ENCODE assay signal across 8 mouse cellular contexts in the genomic region with DNA sequence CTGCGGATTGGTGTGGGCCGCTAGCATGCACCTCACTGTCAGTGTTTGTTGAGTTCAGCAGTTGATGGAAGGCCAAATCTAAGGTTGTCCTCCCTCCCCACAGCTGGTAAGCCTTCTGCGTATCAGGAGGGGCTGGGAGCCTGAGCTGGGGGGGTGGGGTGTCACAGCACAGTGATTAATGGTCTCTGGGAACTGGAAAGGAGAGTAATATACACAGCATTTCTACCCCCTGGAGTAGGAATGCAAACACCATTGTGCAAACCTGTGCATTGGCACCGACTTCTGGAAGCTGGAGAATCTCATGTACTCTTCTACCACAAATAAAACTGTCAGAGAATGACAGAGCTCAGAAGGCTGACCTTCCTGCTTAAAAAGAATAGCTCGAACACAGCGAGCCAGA. TPM values are rescaled to one million over a fixed set of nuclear protein-coding genes. Genes with fewer than 3 reads are reported as not detected.
DNase-seq lines count a peak whose midpoint lies in the region; ATAC-seq and TF ChIP-seq lines count a peak whose summit lies in the region.

No protein-coding gene starts in this region.

- peak overlapping the region; percentile 17 for H3K4me2 ChIP-seq in heart, embryonic 16.5 days (ENCODE audit: low read depth, low read length)

- no peak for TF ChIP-seq POLR2A in cerebellum, adult 2 months (IDR thresholded peaks at IDR 0.05; ENCODE audit: borderline replicate concordance, insufficient read depth, low read length)

- H3K36me3 ChIP-seq in heart, embryonic 16.5 days (ENCODE audit: control insufficient read depth, insufficient read depth): peaks cover 12% of the 10 kb centered on the region

- no peak overlapping the region for H3K4me3 ChIP-seq in heart, embryonic 16.5 days (ENCODE audit: low read length)
- H3K4me3 ChIP-seq in cerebellum, adult 2 months (replicated peaks; ENCODE audit: insufficient read depth, low read depth, low read length): no peak overlapping the region

- H3K27ac ChIP-seq in heart, embryonic 16.5 days (ENCODE audit: low read length): peak overlapping the region; percentile 86
- H3K27ac ChIP-seq in cerebellum, adult 2 months (ENCODE audit: insufficient read depth, low read length): no peak overlapping the region

- H3K9ac ChIP-seq in heart, embryonic 16.5 days (ENCODE audit: low read length): peak overlapping the region; percentile 26; the same call in 1 of the 2 replicates

- peaks cover 33% of the 10 kb centered on the region for H3K4me1 ChIP-seq in heart, embryonic 16.5 days (ENCODE audit: control insufficient read depth, insufficient read depth, low read length)
- peaks cover 14% of the 10 kb centered on the region for H3K4me1 ChIP-seq in cerebellum, adult 2 months (ENCODE audit: control insufficient read depth, insufficient read depth, low read length)

- ATAC-seq in heart, embryonic 16.5 days (replicated peaks; ENCODE audit: extremely low read depth, insufficient read depth, low FRiP score): peak; percentile 73

- 26% methylated on average over 6 of the region's 6 CpGs for WGBS in heart, embryonic 16.5 days
- 52% methylated on average over 6 of the region's 6 CpGs for WGBS in cerebellum, adult 2 months

- intact Hi-C loops in left cerebral cortex, postnatal 10 days (cut with DNase I): no loop called here

- no peaks in the 10 kb centered on the region for H3K27me3 ChIP-seq in heart, embryonic 16.5 days (ENCODE audit: control insufficient read depth, insufficient read depth, low read length)
- no peaks in the 10 kb centered on the region for H3K27me3 ChIP-seq in cerebellum, adult 2 months (ENCODE audit: control insufficient read depth, insufficient read depth, low read length)

- H3K9me3 ChIP-seq in heart, embryonic 16.5 days (replicated peaks; ENCODE audit: control insufficient read depth, low read length): no peaks in the 10 kb centered on the region

- DNase-seq in heart, adult 11 months: peak; percentile 94
- no peak for DNase-seq in heart, adult 8-10 months (ENCODE audit: low spot score)
- DNase-seq in kidney, postnatal 14 days: peak; percentile 57
- DNase-seq in skeletal muscle tissue, adult 2 months (ENCODE audit: low read depth, low spot score): peak; percentile 55
- no peak for DNase-seq in left cerebral cortex, postnatal 10 days (ENCODE audit: extremely low spot score in 1 of 2, low spot score in 2 of 2)
- DNase-seq in left cerebral cortex, adult 8-10 months (ENCODE audit: low spot score in 2 of 2): no peak
- no peak for DNase-seq in cerebellum, adult 2 months

- no peak for TF ChIP-seq CTCF in cerebellum, adult 2 months (IDR thresholded peaks at IDR 0.05; ENCODE audit: borderline replicate concordance, insufficient read depth, low read depth, low read length)

RNA-seq across cellular contexts. Expression of a gene that starts 50.2 kb away (rescaled TPM):
- total RNA-seq in heart, adult 8-10 months (2022): 10 to 100 TPM; 39.8 to 44.8 (median 43.5) TPM
- 15.7 and 16.1 TPM in 2 replicates for polyA plus RNA-seq in heart, embryonic 16.5 days (2015; fragmentation: Nextera tagmentation; extraction: Ambion mirVana)
- 10 to 100 TPM; 41.5 to 44.7 TPM for total RNA-seq in left cerebral cortex, postnatal 10 days (2021)
- 10 to 100 TPM; 62.5 to 68.6 (median 66.8) TPM for total RNA-seq in left cerebral cortex, adult 8-10 months (2022)
- 41.5 and 43.3 TPM in 2 replicates for polyA plus RNA-seq in cerebellum, adult 2 months (2012; rRNA removed)

Comparison
In these comparisons a context has a peak if more than half of its experiments do, and no peak if none do; other contexts are left out.
1. DNase-seq: peak in heart, adult 11 months (single experiment), kidney, postnatal 14 days (single experiment) and skeletal muscle tissue, adult 2 months (single experiment); none in heart, adult 8-10 months (single experiment), left cerebral cortex, postnatal 10 days (0 of 2), left cerebral cortex, adult 8-10 months (0 of 2) and cerebellum, adult 2 months (0 of 2).